Mouse (Mus musculus) left cerebral cortex, adult 18-20 months (tissue): ENCODE results near the gene Agfg1. TPM values are rescaled to one million over a fixed set of nuclear protein-coding genes. Genes with fewer than 3 reads are reported as not detected.
"Not testable (repeated sequence)": the region's sequence is repeated elsewhere in the genome, so short reads cannot be mapped to it uniquely, and the experiment has no call there.

Source experiments
- DNase-seq, 2 experiments: peaks; one replicate each; pipeline ENCODE4 v3.0.0; 2021 to 2022; ENCODE audit warnings: low spot score in 2 of 2, mixed read lengths in 1 of 2
- microRNA-seq, 2 experiments: library from miRNA; unstranded; fragments of <30 nt; microRNA quantifications; one replicate each; pipeline ENCODE4 v1.2.0; 2021
- total RNA-seq, 2 experiments: library from RNA; stranded (reverse); gene quantifications; 2 replicates each; pipeline ENCODE4 v1.2.3; 2021

Gene Agfg1
- total RNA-seq, 2 experiments from 2014 or later: 72.5 to 80.7 TPM

DNA sequence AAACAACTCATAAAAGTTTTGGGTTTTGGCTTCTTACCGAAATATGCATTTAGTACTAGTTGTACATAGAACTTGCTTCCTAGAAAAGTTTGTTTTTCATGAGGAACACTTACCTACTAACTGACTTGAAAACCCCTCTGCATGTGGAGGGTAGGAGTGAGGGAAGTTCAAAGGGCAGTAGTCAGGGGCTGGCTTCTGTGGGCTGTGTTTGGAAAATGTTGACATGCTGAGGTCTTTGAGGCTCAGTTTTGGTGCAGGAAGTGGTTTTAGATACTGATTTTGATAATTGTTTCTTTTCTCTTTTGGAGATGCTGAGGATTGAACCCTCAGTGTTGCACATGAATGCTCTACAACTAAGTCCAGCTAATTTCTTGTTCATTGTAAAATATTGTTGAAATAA lies 61.3 kb downstream of the Agfg1 start:
- no peak for DNase-seq

DNA sequence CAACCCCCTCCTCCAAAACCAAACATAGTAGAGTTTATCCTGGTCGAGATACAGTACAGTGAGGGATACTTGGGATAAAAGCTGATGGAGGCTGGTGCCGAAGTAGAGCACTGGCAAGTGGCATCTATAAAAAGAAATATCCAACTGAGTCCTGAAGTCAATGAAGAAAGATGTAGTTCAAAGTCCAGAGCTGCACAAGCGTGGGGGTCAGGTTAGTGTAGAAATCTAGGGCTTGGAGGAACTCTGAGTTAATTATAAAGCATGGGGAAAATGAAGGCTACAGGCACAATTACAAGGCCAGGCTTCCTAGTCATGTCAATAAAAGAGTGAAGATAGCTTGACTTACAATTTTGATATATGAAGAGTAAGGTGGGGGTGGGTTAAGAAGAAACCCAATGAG lies 61.9 kb downstream of the Agfg1 start:
- no peak for DNase-seq

DNA sequence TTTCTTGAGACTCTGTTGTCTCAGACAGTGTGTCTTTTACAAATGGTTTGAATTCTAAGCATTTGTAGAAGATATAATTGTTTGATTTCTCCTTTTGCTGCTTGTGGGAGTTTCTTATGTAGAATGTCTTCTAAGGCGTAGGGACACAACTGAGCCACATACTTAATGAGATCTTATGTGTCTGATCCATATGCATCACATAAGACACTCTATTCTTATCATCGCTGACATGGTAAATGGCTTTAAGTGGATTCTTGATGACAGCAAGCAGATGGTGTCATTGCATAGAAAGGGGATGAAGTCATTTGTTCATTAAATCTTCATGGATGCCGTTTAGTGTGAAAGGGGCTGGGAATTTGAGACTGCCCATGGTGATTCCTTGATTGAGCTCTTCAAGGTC lies 66.6 kb downstream of the Agfg1 start:
- no peak for DNase-seq

DNA sequence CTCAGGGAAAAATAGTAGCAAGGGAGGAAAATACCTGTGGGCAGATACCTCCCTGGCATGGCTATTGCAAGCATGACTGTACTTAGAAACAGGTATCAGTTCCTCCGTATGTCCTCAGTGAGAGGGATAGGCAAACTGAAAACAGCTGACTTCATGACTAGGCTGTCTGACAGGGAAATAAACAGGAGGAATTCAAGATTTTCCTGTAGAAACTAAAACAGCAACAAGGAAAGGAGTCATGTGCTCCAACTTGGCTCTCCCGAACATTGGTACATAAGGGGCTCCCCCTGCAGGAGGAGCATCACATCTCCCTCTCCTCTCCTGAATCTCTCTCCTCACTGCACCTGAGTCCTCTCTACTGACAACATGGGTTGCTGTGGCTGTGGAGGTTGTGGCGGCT lies 73.7 kb downstream of the Agfg1 start, which contains the start of gene A030005L19Rik:
Gene A030005L19Rik, plus strand, starts transcription at position 301 of the 400 bp plus-strand sequence.
- no peak for DNase-seq

DNA sequence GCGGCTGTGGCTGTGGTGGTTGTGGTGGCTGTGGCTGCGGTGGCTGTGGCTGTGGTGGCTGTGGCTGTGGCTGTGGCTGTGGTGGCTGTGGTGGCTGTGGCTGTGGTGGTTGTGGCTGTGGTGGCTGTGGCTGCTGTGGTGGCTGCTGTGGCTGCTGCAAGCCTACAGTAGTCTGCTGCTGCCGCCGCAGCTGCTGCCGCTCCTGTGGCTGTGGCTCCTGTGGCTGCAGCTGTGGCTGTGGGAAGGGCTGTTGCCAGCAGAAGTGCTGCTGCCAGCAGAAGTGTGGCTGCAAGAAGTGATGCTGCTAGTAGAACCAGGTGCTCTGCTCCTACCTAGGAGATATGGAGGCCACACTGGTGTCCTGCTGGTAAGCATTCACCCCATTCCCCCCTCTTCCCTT lies 74.2 kb downstream of the Agfg1 start:
- DNase-seq: not testable (repeated sequence)

DNA sequence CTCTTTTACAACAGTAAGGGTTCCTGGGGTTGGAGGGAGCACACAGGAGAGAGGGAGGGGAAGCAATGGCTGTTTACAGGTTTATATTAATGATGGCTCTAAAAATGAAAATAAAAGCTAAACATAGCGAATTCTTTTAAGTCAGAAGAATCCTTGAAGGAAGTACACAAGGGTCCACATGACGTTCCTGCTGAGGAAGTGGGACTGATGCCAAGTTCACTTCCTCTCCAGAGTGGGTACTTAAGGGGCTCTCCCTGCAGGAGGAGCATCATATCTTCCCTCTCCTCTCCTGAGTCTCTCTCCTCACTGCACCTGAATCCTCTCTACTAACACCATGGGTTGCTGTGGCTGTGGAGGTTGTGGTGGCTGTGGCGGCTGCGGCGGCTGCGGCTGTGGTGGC lies 85.4 kb downstream of the Agfg1 start, which contains the start of gene A030014E15Rik:
Gene A030014E15Rik, plus strand, starts transcription at position 268 of the 400 bp plus-strand sequence.
- DNase-seq: no peak

DNA sequence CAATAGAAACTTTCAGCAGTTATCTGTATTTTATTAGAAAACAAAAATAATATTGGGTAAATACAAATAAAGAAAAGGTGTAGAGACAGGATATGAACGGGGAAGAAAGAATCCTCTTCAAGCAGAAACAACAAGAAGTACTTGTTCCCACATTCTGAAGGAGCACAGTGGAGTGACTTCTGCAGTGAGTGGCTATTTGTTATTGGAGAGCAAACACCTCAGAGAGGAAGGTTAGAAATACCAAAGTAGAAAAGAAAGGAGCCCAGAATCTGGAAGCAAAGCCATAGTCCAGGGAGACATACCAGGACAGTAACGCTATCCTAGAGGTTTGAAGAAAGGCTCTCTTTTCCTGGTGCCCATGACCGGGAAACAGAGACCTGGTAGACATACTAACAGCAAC lies 91.3 kb downstream of the Agfg1 start:
- not testable (repeated sequence) for DNase-seq

DNA sequence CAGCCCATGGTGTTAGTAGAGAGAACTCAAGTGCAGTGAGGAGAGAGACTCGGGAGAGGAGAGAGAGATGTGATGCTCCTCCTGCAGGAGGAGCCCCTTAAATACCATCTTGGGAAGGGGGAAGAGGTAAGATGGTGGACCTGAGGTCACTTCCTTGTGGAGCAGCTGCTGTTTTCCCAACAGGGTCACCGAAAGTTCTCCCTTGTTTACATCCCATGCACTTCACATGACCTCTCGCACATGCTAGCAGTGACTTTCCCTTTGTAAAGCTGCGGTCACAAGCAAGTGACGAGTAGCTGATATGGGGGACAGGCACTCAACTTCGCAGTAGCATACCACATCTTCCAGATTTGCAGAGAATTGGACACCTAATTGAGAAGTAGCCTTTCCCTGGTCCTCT lies 92.0 kb downstream of the Agfg1 start, which contains the start of gene Gm6217:
Gene Gm6217, minus strand, starts transcription at position 74 of the 400 bp plus-strand sequence.
- not testable (repeated sequence) for DNase-seq

DNA sequence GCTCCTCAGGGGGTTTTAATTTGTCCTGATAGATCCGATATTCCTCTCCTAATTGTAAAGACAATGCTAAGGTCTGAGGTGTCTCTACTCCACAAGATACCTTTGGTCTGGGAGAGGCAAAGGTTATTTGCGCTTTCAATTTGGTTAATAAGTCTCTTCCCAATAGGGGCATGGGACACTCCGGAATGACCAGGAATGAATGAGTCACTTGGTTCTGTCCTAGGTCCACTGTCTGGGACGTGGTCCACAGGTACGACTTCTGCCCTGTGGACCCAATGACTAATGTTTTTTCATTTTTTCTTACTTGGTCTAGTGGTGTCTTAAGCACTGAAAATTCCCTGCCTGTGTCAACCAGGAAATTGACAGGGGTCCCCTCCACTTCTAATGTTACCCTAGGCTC lies 99.4 kb downstream of the Agfg1 start:
- DNase-seq: no peak

DNA sequence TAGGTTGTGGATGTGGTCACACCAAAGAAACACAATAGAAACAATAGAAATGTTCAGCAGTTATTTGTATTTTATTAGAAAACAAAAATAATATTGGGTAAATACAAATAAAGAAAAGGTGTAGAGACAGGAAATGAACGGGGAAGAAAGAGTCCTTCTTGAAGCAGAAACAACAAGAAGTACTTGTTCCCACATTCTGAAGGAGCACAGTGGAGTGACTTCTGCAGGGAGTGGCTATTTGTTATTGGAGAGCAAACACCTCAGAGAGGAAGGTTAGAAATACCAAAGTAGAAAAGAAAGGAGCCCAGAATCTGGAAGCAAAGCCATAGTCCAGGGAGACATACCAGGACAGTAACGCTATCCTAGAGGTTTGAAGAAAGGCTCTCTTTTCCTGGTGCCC lies 103.2 kb downstream of the Agfg1 start:
- not testable (repeated sequence) for DNase-seq

DNA sequence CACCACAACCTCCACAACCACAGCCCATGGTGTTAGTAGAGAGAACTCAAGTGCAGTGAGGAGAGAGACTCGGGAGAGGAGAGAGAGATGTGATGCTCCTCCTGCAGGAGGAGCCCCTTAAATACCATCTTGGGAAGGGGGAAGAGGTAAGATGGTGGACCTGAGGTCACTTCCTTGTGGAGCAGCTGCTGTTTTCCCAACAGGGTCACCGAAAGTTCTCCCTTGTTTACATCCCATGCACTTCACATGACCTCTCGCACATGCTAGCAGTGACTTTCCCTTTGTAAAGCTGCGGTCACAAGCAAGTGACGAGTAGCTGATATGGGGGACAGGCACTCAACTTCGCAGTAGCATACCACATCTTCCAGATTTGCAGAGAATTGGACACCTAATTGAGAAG lies 104.0 kb downstream of the Agfg1 start, which contains the start of gene A030003K21Rik:
Gene A030003K21Rik, minus strand, starts transcription at position 94 of the 400 bp plus-strand sequence.
- DNase-seq: not testable (repeated sequence)

DNA sequence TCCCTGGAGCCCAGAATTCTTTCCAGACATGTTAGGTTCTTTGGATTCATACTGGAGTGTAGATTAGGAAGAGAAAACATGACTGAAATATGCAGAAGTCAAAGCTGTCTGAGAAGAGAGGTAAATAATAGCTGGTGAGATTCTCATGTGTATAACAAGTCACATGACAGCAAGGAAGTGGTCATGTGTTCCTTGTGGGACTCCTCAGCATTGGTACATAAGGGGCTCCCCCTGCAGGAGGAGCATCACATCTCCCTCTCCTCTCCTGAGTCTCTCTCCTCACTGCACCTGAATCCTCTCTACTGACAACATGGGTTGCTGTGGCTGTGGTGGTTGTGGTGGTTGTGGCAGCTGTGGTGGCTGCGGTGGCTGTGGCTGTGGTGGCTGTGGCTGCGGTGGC lies 106.7 kb downstream of the Agfg1 start:
- DNase-seq: not testable (repeated sequence)

DNA sequence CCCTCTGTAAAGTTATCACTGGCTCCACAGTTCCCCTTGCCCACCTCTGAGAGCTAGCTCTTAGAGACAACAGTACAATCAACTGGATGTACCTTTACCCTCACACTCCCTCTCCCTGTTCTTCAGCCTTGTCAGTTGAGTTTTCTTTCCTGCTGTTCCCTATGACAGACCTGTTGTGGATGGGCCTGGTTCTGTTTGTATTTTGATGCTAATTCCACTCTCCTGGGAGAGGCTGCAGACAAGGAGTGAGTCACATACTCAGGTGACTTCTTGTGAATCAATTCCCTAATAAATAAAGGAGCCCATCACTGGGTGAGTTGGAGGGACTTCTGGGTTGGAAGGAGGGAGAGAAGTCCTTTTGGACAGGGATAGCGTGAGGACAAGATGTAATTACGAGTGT lies 109.3 kb downstream of the Agfg1 start:
- DNase-seq: no peak

Small RNAs within 50 kb of the gene (microRNA-seq; reads per million reads assigned to microRNA genes)
- 0 to 0.75 reads per million in 2 experiments for gene Gm22396

Other genes starting within 250 kb of the Agfg1 start
- 100 to 1,000 TPM; 262 to 266 TPM for gene Mff, start 114.6 kb upstream of the Agfg1 start, total RNA-seq
- not detected for gene Tm4sf20, start 71.0 kb upstream of the Agfg1 start, total RNA-seq
- not detected for gene Gm47791, start 68.2 kb upstream of the Agfg1 start, total RNA-seq
- under 1 TPM; 0.49 to 0.59 TPM for gene A030005L19Rik, start 73.8 kb downstream of the Agfg1 start, total RNA-seq
- gene A030014E15Rik, start 85.4 kb downstream of the Agfg1 start, total RNA-seq: not detected
- gene Gm6217, start 91.9 kb downstream of the Agfg1 start, total RNA-seq: not detected
- gene A030003K21Rik, start 103.9 kb downstream of the Agfg1 start, total RNA-seq: not detected
- not detected for gene Gm7544, start 116.5 kb downstream of the Agfg1 start, total RNA-seq
- gene Gm47955, start 120.8 kb downstream of the Agfg1 start, total RNA-seq: not detected
- not detected for gene Gm47959, start 161.1 kb downstream of the Agfg1 start, total RNA-seq
- gene Slc19a3, start 199.0 kb downstream of the Agfg1 start, total RNA-seq: 1 to 10 TPM; 2.0 to 2.6 TPM
- not detected for gene Krtap28-10, start 203.0 kb downstream of the Agfg1 start, total RNA-seq
- not detected for gene Gm47969, start 205.4 kb downstream of the Agfg1 start, total RNA-seq
- not detected for gene A030005K14Rik, start 219.9 kb downstream of the Agfg1 start, total RNA-seq
- not detected for gene Krtap28-13, start 221.4 kb downstream of the Agfg1 start, total RNA-seq